Mouse (Mus musculus) ES-CJ7 (cell line): ENCODE measurements around the gene Foxi3.

Source experiments
- DNase-seq: peaks from one replicate; pipeline ENCODE4 v3.0.0; 2011; ENCODE audit warnings: low read depth, low spot score

The Foxi3 gene

DNA sequence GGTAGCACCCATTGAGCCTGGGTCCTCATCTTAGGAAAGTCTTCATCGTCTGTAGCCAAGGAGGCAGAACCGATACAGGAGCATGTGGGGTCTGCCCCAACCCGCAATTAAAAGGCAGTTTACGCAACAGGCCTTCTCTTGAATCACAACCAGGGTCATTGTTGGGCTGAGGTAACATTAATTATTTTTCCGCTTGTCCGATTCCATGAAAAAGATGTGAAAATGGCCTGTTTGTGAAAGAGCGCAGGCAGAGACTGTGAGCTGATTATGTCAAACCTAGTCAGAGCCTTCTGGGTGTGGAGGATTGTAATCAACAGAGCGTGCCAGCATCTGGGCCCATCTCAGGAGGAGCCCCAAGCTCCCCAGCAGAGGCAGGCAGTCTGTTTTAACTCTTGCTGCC is 30.4 kb downstream of the Foxi3 start:
- no peak for DNase-seq

GRCm38 (mm10) chr6:70996123-70996723 is 39.9 kb downstream of the Foxi3 start:
- no peak for DNase-seq

- DNase-seq = no peak
Measured at GRCm38 (mm10) chr6:71002656-71003055, 46.3 kb downstream of the Foxi3 start.

- DNase-seq = peak; percentile 75
Measured at GRCm38 (mm10) chr6:71004161-71004560, 47.8 kb downstream of the Foxi3 start.
